Mouse (Mus musculus): ENCODE measurements around the gene Slc35e3. TPM values are rescaled to one million over a fixed set of nuclear protein-coding genes. Genes with fewer than 3 reads are reported as not detected.
"Not testable (repeated sequence)": the region's sequence is repeated elsewhere in the genome, so short reads cannot be mapped to it uniquely, and the experiment has no call there.

Slc35e3 gene
- polyA plus RNA-seq, 2 experiments: 1.3 to 1.7 TPM

DNA sequence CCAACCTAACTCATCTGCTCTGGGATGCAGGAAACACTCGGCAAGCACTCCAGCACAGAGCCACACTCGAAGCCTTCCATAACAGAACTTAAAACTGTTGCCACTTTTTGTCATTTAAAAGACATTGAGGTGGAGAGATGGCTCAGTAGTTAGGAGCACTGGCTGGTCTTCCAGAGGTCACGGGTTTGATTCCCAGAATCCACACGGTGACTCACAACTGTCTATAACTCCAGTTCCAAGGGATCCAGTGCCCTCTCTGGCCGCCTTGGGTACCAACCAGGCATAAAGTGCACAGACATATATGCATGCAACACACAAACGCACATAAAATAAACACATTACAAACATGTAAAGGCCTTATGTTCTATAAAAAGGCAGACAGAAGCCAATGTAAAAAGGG, 15.4 kb upstream of the Slc35e3 start:
- H3K4me2 ChIP-seq (ENCODE audit: low read depth): no peak overlapping the region
- ATAC-seq (ENCODE audit: insufficient read depth): no peak
- H3K9me3 ChIP-seq (ENCODE audit: control insufficient read depth, low read length): no peaks in the 10 kb centered on the region
- no peaks in the 10 kb centered on the region for H3K4me1 ChIP-seq (replicated peaks; ENCODE audit: control insufficient read depth in 2 of 2, insufficient read depth in 2 of 2, low read length in 1 of 2)
- H3K27me3 ChIP-seq (ENCODE audit: control insufficient read depth, insufficient read depth, low read length): no peaks in the 10 kb centered on the region
- no peak for DNase-seq (ENCODE audit: low read depth in 3 of 3, low spot score in 3 of 3)
- no peak overlapping the region for H3K9ac ChIP-seq (replicated peaks)
- no peak for TF ChIP-seq CTCF (IDR thresholded peaks at IDR 0.05; ENCODE audit: low read depth)
- no peak for TF ChIP-seq EP300 (IDR thresholded peaks at IDR 0.05; ENCODE audit: low read depth)
- peaks cover 85% of the 10 kb centered on the region for H3K36me3 ChIP-seq (replicated peaks; ENCODE audit: control insufficient read depth, insufficient read depth, low read depth)
- no peak overlapping the region for H3K27ac ChIP-seq
- WGBS (ENCODE audit: insufficient replicate concordance): 79% methylated on average over 6 of the region's 6 CpGs
- no peak overlapping the region for H3K4me3 ChIP-seq (ENCODE audit: insufficient read depth in 1 of 2, low read depth in 2 of 2, low read length in 2 of 2)

DNA sequence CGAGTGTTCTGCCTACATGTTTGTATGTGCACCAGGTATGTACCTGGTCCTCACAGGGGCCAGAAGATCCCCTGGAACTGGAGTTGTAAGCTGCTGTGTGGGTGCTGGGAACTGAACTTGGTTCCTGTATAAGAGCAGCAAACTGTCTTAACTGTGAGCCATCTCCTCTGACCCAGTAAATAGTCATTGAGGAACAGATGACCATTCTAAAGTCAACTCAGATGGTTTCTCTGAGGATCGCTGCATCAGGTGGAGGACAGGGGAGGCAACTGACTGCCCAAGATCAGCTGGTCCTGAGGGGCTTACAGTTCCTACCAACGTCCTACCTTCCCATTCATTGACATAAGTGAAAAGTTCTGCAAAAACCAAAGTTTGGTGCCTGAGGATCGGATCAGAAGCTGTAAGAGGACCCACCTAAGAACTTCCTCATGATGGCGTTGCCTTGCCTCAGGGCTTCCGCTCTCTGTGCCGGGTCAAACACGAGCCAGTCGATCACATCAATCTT, 14.7 kb upstream of the Slc35e3 start:
- no peaks in the 10 kb centered on the region for H3K4me1 ChIP-seq (replicated peaks; ENCODE audit: control insufficient read depth in 2 of 2, insufficient read depth in 2 of 2, low read length in 1 of 2)
- no peak overlapping the region for H3K4me2 ChIP-seq (ENCODE audit: low read depth)
- 87% methylated on average over 9 of the region's 9 CpGs for WGBS (ENCODE audit: insufficient replicate concordance)
- H3K9ac ChIP-seq (replicated peaks): no peak overlapping the region
- H3K27ac ChIP-seq: no peak overlapping the region
- no peaks in the 10 kb centered on the region for H3K9me3 ChIP-seq (ENCODE audit: control insufficient read depth, low read length)
- ATAC-seq (ENCODE audit: insufficient read depth) (no peak), DNase-seq (ENCODE audit: low read depth in 3 of 3, low spot score in 3 of 3) (no peak)
- H3K36me3 ChIP-seq (replicated peaks; ENCODE audit: control insufficient read depth, insufficient read depth, low read depth): peaks cover 83% of the 10 kb centered on the region
- H3K4me3 ChIP-seq (ENCODE audit: insufficient read depth in 1 of 2, low read depth in 2 of 2, low read length in 2 of 2): no peak overlapping the region
- no peaks in the 10 kb centered on the region for H3K27me3 ChIP-seq (ENCODE audit: control insufficient read depth, insufficient read depth, low read length)
- TF ChIP-seq CTCF (IDR thresholded peaks at IDR 0.05; ENCODE audit: low read depth): no peak

DNA sequence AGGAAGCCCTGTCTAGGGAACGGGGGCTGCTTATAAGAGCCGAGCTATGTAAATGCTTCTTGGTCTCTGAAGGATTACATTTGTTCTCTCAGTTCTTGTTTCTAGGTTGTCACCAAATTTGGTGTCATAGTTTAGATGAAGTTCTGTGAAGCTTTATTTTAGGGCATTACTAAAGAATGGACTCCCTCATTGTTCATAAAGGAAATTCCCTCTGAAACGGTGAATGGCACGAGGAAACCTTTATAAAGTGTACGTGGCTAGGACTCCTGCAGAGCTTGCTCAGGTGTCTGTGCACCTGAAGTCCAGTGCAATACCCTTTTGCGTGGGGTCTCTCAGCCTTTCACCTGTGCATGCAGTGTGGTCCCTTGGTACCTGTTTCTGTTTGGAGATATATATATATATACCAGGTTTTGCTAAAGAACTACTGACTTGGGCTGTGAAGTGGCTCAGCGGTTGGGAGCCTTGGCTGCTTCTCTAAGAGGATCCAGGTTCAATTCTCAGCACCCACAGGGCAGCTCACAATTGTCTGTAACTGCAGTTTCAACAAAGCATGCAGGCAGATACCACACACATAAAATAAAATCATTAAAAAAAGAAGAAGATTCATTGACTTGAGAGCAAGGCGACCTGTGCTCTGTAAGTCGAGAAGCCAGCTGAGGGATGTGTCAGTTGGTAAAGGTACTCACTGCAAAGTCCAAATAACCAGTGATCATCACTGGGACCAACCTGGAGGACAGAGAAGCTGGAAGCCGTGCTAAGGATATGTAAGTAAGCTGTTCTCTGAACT, 13.9 kb upstream of the Slc35e3 start:
- H3K9ac ChIP-seq (replicated peaks): no peak overlapping the region
- H3K4me3 ChIP-seq (ENCODE audit: insufficient read depth in 1 of 2, low read depth in 2 of 2, low read length in 2 of 2): no peak overlapping the region
- H3K36me3 ChIP-seq (replicated peaks; ENCODE audit: control insufficient read depth, insufficient read depth, low read depth): peaks cover 75% of the 10 kb centered on the region
- no peaks in the 10 kb centered on the region for H3K27me3 ChIP-seq (ENCODE audit: control insufficient read depth, insufficient read depth, low read length)
- no peak overlapping the region for H3K4me2 ChIP-seq (ENCODE audit: low read depth)
- no peaks in the 10 kb centered on the region for H3K4me1 ChIP-seq (replicated peaks; ENCODE audit: control insufficient read depth in 2 of 2, insufficient read depth in 2 of 2, low read length in 1 of 2)
- no peak overlapping the region for H3K27ac ChIP-seq
- DNase-seq (ENCODE audit: low read depth in 3 of 3, low spot score in 3 of 3): no peak
- no peak for ATAC-seq (ENCODE audit: insufficient read depth)
- H3K9me3 ChIP-seq (ENCODE audit: control insufficient read depth, low read length): no peaks in the 10 kb centered on the region
- TF ChIP-seq CTCF (IDR thresholded peaks at IDR 0.05; ENCODE audit: low read depth): no peak
- no peak for TF ChIP-seq EP300 (IDR thresholded peaks at IDR 0.05; ENCODE audit: low read depth)
- 84% methylated on average over 10 of the region's 10 CpGs for WGBS (ENCODE audit: insufficient replicate concordance)

DNA sequence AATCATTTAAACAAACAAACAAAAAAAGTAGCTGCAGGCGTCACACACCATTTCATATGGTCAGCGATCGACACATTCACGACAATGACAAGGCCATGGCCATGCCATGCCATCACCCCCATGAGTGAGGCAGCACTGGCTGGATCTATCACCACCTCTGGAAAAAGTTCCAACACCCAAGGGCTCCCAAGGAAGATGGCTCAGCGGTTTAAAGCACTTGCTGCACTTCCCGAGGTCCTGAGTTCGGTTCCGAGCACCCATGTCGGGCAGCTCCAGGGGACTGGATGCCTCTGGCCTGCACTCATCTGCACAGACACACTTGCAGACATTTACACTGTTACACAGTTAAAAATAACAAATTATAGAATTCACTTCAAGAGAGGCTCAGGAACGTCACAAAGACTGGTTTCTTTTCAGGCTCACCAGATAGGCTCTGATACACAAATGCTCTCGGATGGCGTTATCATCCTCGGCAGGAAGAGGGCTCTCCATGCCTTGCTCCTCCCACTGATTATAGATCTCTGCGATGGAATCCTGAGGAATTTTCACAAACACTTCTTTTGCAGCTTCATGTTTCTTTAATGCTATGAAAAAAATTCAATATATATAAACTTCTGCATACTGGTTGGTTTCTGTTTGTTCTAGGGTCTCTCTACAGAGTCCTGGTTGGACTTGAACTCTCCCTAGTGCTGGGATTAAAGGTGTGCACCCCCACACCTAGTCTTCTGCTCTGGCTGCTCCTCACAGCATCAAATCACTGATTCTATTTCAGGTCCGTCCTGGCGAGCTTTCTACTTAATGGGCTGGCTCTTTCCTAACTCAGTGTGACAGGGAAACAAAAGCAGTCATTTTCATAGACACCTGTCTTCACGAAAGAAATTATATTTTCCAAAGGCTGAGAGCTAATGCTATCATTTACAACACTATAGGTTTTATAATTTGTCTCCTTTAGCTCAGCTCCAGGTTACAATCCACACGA, 12.9 kb upstream of the Slc35e3 start:
- H3K4me2 ChIP-seq (ENCODE audit: low read depth): no peak overlapping the region
- H3K36me3 ChIP-seq (replicated peaks; ENCODE audit: control insufficient read depth, insufficient read depth, low read depth): peaks cover 70% of the 10 kb centered on the region
- H3K27ac ChIP-seq: no peak overlapping the region
- no peaks in the 10 kb centered on the region for H3K4me1 ChIP-seq (replicated peaks; ENCODE audit: control insufficient read depth in 2 of 2, insufficient read depth in 2 of 2, low read length in 1 of 2)
- H3K9me3 ChIP-seq (ENCODE audit: control insufficient read depth, low read length): no peaks in the 10 kb centered on the region
- 81% methylated on average over 18 of the region's 18 CpGs for WGBS (ENCODE audit: insufficient replicate concordance)
- no peak overlapping the region for H3K9ac ChIP-seq (replicated peaks)
- no peak overlapping the region for H3K4me3 ChIP-seq (ENCODE audit: insufficient read depth in 1 of 2, low read depth in 2 of 2, low read length in 2 of 2)
- DNase-seq (ENCODE audit: low read depth in 3 of 3, low spot score in 3 of 3) (no peak), ATAC-seq (ENCODE audit: insufficient read depth) (no peak)
- TF ChIP-seq EP300 (IDR thresholded peaks at IDR 0.05; ENCODE audit: low read depth) (no peak), CTCF (IDR thresholded peaks at IDR 0.05; ENCODE audit: low read depth) (no peak)
- no peaks in the 10 kb centered on the region for H3K27me3 ChIP-seq (ENCODE audit: control insufficient read depth, insufficient read depth, low read length)

- H3K4me3 ChIP-seq (ENCODE audit: insufficient read depth in 1 of 2, low read depth in 2 of 2, low read length in 2 of 2); DNase-seq (ENCODE audit: low read depth in 3 of 3, low spot score in 3 of 3); H3K4me2 ChIP-seq (ENCODE audit: low read depth); H3K27me3 ChIP-seq (ENCODE audit: control insufficient read depth, insufficient read depth, low read length); H3K4me1 ChIP-seq (replicated peaks; ENCODE audit: control insufficient read depth in 2 of 2, insufficient read depth in 2 of 2, low read length in 1 of 2); H3K27ac ChIP-seq; ATAC-seq (ENCODE audit: insufficient read depth); H3K9me3 ChIP-seq (ENCODE audit: control insufficient read depth, low read length); H3K9ac ChIP-seq (replicated peaks): not testable (repeated sequence)
- peaks cover 64% of the 10 kb centered on the region for H3K36me3 ChIP-seq (replicated peaks; ENCODE audit: control insufficient read depth, insufficient read depth, low read depth)
- WGBS (ENCODE audit: insufficient replicate concordance): 89% methylated on average over 3 of the region's 3 CpGs
Observed at GRCm38 (mm10) chr10:117758344-117758743, 12.2 kb upstream of the Slc35e3 start.
